Mouse (Mus musculus): ENCODE data around the gene Tmem217. TPM values are rescaled to one million over a fixed set of nuclear protein-coding genes. Genes with fewer than 3 reads are reported as not detected.

Gene Tmem217
- total and polyA plus RNA-seq, 2 experiments from 2014 or later, result 0.23 TPM; not detected in 1

- Histone ChIP-seq H3K9me3 (replicated peaks; ENCODE audit: control insufficient read depth, low read length) (0 out of 2 replicates have a peak, but pooled peaks cover 5% of the 10 kb centered on the region), H3K36me3 (replicated peaks; ENCODE audit: control insufficient read depth, insufficient read depth, low read length) (no peaks in the 10 kb centered on the region), H3K4me3 (ENCODE audit: low read depth, low read length) (no peak overlapping the region), H3K27me3 (ENCODE audit: control insufficient read depth, insufficient read depth, low read length) (no peaks in the 10 kb centered on the region), H3K27ac (ENCODE audit: low read depth) (no peak overlapping the region), H3K4me1 (ENCODE audit: control insufficient read depth, insufficient read depth) (peaks cover 21% of the 10 kb centered on the region), H3K9ac (replicated peaks; ENCODE audit: low read depth, low read length) (no peak overlapping the region), H3K4me2 (ENCODE audit: low read depth, low read length) (no peak overlapping the region)
- no peak for TF ChIP-seq EP300 (IDR thresholded peaks at IDR 0.05; ENCODE audit: low read depth)
- no peak for TF ChIP-seq CTCF (IDR thresholded peaks at IDR 0.05; ENCODE audit: low read depth)
- DNase-seq (ENCODE audit: low spot score) (peak; percentile 4), ATAC-seq (ENCODE audit: insufficient read depth, low read depth) (no peak)
- WGBS, result 68% methylated on average over 3 of the region's 3 CpGs
Measured at GRCm38 (mm10) chr17:29485336-29486233, 66.6 kb downstream of the Tmem217 start.

- WGBS, result 89% methylated on average over 2 of the region's 2 CpGs
- Histone ChIP-seq H3K9ac (replicated peaks; ENCODE audit: low read depth, low read length) (no peak overlapping the region), H3K9me3 (replicated peaks; ENCODE audit: control insufficient read depth, low read length) (0 out of 2 replicates have a peak, but pooled peaks cover 5% of the 10 kb centered on the region)
Measured at GRCm38 (mm10) chr17:29484431-29484830, 67.8 kb downstream of the Tmem217 start.

GRCm38 (mm10) chr17:29483282-29483681, 68.9 kb downstream of the Tmem217 start:
- Histone ChIP-seq H3K36me3 (replicated peaks; ENCODE audit: control insufficient read depth, insufficient read depth, low read length) (no peaks in the 10 kb centered on the region), H3K4me3 (ENCODE audit: low read depth, low read length) (no peak overlapping the region), H3K4me1 (ENCODE audit: control insufficient read depth, insufficient read depth) (peaks cover 12% of the 10 kb centered on the region), H3K27ac (ENCODE audit: low read depth) (no peak overlapping the region), H3K27me3 (ENCODE audit: control insufficient read depth, insufficient read depth, low read length) (no peaks in the 10 kb centered on the region), H3K4me2 (ENCODE audit: low read depth, low read length) (no peak overlapping the region), H3K9me3 (replicated peaks; ENCODE audit: control insufficient read depth, low read length) (0 out of 2 replicates have a peak, but pooled peaks cover 5% of the 10 kb centered on the region), H3K9ac (replicated peaks; ENCODE audit: low read depth, low read length) (no peak overlapping the region)
- DNase-seq (ENCODE audit: low spot score), result no peak
- no peak for ATAC-seq (ENCODE audit: insufficient read depth, low read depth)
- 93% methylated on average over 2 of the region's 2 CpGs for WGBS
- TF ChIP-seq EP300 (IDR thresholded peaks at IDR 0.05; ENCODE audit: low read depth) (no peak), CTCF (IDR thresholded peaks at IDR 0.05; ENCODE audit: low read depth) (no peak)

More at GRCm38 (mm10) chr17:29484431-29484830, 67.8 kb downstream of the Tmem217 start:
- no peak overlapping the region for H3K27ac ChIP-seq (ENCODE audit: low read depth)
- H3K4me2 ChIP-seq (ENCODE audit: low read depth, low read length), result no peak overlapping the region
- no peaks in the 10 kb centered on the region for H3K27me3 ChIP-seq (ENCODE audit: control insufficient read depth, insufficient read depth, low read length)
- H3K4me3 ChIP-seq (ENCODE audit: low read depth, low read length), result no peak overlapping the region
- TF ChIP-seq CTCF (IDR thresholded peaks at IDR 0.05; ENCODE audit: low read depth) (no peak), EP300 (IDR thresholded peaks at IDR 0.05; ENCODE audit: low read depth) (no peak)
- H3K4me1 ChIP-seq (ENCODE audit: control insufficient read depth, insufficient read depth), result peaks cover 21% of the 10 kb centered on the region
- no peak for ATAC-seq (ENCODE audit: insufficient read depth, low read depth)
- peak; percentile 2 for DNase-seq (ENCODE audit: low spot score)
- H3K36me3 ChIP-seq (replicated peaks; ENCODE audit: control insufficient read depth, insufficient read depth, low read length), result no peaks in the 10 kb centered on the region

- 87% methylated on average over 7 of the region's 7 CpGs for WGBS
- ATAC-seq (ENCODE audit: insufficient read depth, low read depth), result no peak
- no peak for DNase-seq (ENCODE audit: low spot score)
- no peak overlapping the region for H3K9ac ChIP-seq (replicated peaks; ENCODE audit: low read depth, low read length)
- H3K36me3 ChIP-seq (replicated peaks; ENCODE audit: control insufficient read depth, insufficient read depth, low read length), result no peaks in the 10 kb centered on the region
- TF ChIP-seq EP300 (IDR thresholded peaks at IDR 0.05; ENCODE audit: low read depth) (no peak), CTCF (IDR thresholded peaks at IDR 0.05; ENCODE audit: low read depth) (no peak)
- H3K27ac ChIP-seq (ENCODE audit: low read depth), result no peak overlapping the region
- H3K4me3 ChIP-seq (ENCODE audit: low read depth, low read length), result no peak overlapping the region
- 0 out of 2 replicates have a peak, but pooled peaks cover 5% of the 10 kb centered on the region for H3K9me3 ChIP-seq (replicated peaks; ENCODE audit: control insufficient read depth, low read length)
- no peak overlapping the region for H3K4me2 ChIP-seq (ENCODE audit: low read depth, low read length)
- no peaks in the 10 kb centered on the region for H3K27me3 ChIP-seq (ENCODE audit: control insufficient read depth, insufficient read depth, low read length)
- H3K4me1 ChIP-seq (ENCODE audit: control insufficient read depth, insufficient read depth), result peaks cover 12% of the 10 kb centered on the region
Measured at GRCm38 (mm10) chr17:29482632-29483031, 69.6 kb downstream of the Tmem217 start.

- no peaks in the 10 kb centered on the region for H3K36me3 ChIP-seq (replicated peaks; ENCODE audit: control insufficient read depth, insufficient read depth, low read length)
- DNase-seq (ENCODE audit: low spot score), result no peak
- no peak overlapping the region for H3K27ac ChIP-seq (ENCODE audit: low read depth)
- H3K4me3 ChIP-seq (ENCODE audit: low read depth, low read length), result no peak overlapping the region
- H3K27me3 ChIP-seq (ENCODE audit: control insufficient read depth, insufficient read depth, low read length), result no peaks in the 10 kb centered on the region
- no peak overlapping the region for H3K4me2 ChIP-seq (ENCODE audit: low read depth, low read length)
- ATAC-seq (ENCODE audit: insufficient read depth, low read depth), result no peak
- 86% methylated on average over 2 of the region's 2 CpGs for WGBS
- no peak for TF ChIP-seq EP300 (IDR thresholded peaks at IDR 0.05; ENCODE audit: low read depth)
- no peak for TF ChIP-seq CTCF (IDR thresholded peaks at IDR 0.05; ENCODE audit: low read depth)
- H3K9me3 ChIP-seq (replicated peaks; ENCODE audit: control insufficient read depth, low read length), result 0 out of 2 replicates have a peak, but pooled peaks cover 5% of the 10 kb centered on the region
- peaks cover 12% of the 10 kb centered on the region for H3K4me1 ChIP-seq (ENCODE audit: control insufficient read depth, insufficient read depth)
- no peak overlapping the region for H3K9ac ChIP-seq (replicated peaks; ENCODE audit: low read depth, low read length)
Measured at GRCm38 (mm10) chr17:29480256-29480655, 71.9 kb downstream of the Tmem217 start.

Measured in heart, postnatal 0 days (tissue).